Mouse (Mus musculus) embryo, embryonic 10 days (tissue): ENCODE data around the gene Hoxb3.

ENCODE experiments used
- DNase-seq: peaks from one replicate; pipeline ENCODE4 v3.0.0-alpha.2; 2015; ENCODE audit warnings: low spot score

The Hoxb3 gene

GRCm38 (mm10) chr11:96352691-96353521 lies 29.8 kb downstream of the Hoxb3 start:
- peak; percentile 71 for DNase-seq

DNA sequence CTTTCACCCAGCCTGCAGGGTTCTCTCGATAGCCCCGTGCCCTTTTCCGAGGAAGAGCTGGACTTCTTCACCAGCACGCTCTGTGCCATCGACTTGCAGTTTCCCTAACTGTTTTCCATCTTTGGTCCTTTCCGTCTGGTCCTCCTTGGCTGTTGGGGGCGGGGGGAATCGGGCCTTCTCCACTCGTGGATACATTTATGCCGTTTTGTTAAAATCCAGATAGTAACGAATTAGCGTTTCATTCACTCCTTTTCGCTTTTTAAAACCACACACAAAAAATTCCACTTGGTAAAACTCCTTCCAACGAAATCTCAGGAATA lies 30.4 kb downstream of the Hoxb3 start:
- DNase-seq = no peak

DNA sequence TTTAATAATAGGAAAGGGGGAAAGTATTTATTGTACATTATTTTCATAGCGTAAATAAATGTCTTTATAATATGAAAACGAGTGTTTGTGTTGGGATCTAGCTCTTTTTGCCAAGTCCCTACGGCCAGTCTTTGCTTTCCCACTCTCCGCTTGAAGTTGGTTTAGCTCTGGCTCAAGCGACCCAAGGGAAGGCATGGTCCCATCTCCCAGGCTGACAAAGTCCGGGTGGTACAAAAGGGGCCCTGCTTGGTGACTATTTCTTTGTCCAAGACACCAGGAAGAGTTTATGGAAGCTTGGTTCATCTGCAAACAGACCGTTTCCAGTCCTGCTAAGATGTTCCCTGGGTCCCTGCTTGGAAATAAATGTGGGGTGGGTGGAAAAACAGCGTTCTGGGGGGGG lies 30.8 kb downstream of the Hoxb3 start:
- DNase-seq = peak; percentile 61

DNA sequence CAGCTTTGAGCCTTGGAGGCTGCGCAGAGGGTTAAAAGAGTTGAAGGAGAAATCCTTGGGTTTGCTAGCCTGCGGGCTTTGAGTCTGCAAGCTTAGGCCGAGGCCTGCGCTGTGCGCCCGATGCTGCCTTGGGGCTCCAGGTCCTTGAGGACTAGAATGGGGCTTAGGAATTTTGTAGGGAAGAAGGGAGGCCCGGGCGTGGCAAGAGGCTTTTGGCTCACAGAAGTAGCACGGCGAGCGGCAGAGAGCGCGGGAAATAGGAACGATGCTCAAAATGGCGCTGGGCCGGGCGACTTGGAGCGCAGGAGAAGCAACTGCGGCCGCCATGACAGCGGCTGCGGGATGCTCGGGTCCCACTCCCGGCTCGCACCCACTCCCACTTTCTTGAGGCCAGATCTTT lies 31.2 kb downstream of the Hoxb3 start:
- DNase-seq = peak; percentile 86

GRCm38 (mm10) chr11:96354801-96355311 lies 31.7 kb downstream of the Hoxb3 start:
- no peak for DNase-seq

DNA sequence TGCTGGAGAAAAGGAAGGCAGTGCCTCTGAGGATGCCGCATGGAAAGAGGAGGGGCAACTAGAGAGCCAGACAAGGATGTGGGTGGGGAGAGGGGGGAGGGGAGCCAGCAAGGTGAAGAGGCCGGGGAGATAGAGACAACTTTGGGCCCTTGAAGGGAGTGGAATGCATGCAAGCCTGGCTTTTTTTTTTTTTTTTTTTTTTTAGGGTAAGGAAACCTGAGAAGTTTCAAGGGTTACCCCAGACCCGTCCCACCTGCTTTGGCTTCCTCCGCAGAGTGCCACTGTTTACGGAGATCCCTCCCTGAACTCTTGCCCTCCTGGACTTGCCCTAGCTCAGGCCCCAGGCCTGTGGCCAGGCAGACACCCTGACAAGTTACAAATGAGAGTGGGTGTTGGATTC lies 40.7 kb downstream of the Hoxb3 start:
- DNase-seq = peak; percentile 77

- DNase-seq = peak; percentile 78
Observed at GRCm38 (mm10) chr11:96365441-96366091, 42.4 kb downstream of the Hoxb3 start, which contains the start of gene Hoxb1. Gene Hoxb1, plus strand, starts transcription at chr11:96365752.

- DNase-seq = peak; percentile 59
Observed at GRCm38 (mm10) chr11:96366092-96367041, 43.2 kb downstream of the Hoxb3 start.

- no peak for DNase-seq
Observed at GRCm38 (mm10) chr11:96367141-96367540, 44.0 kb downstream of the Hoxb3 start.

- DNase-seq = no peak
Observed at GRCm38 (mm10) chr11:96368686-96369085, 45.6 kb downstream of the Hoxb3 start.

- DNase-seq = no peak
Observed at GRCm38 (mm10) chr11:96369140-96369539, 46.0 kb downstream of the Hoxb3 start.

GRCm38 (mm10) chr11:96371726-96372125 lies 48.6 kb downstream of the Hoxb3 start:
- no peak for DNase-seq

- DNase-seq = peak; percentile 76
Observed at GRCm38 (mm10) chr11:96372519-96372918, 49.4 kb downstream of the Hoxb3 start.

- DNase-seq = no peak
Observed at GRCm38 (mm10) chr11:96374810-96375209, 51.7 kb downstream of the Hoxb3 start.

GRCm38 (mm10) chr11:96383381-96383780 lies 60.3 kb downstream of the Hoxb3 start:
- no peak for DNase-seq

GRCm38 (mm10) chr11:96387635-96388034 lies 64.5 kb downstream of the Hoxb3 start:
- DNase-seq = no peak

- DNase-seq = peak; percentile 72
Observed at GRCm38 (mm10) chr11:96396772-96397626, 73.9 kb downstream of the Hoxb3 start.
